Mouse (Mus musculus) common myeloid progenitor, adult 5-6 weeks (primary cell): Measurements from ENCODE around the gene Dera. TPM values are rescaled to one million over a fixed set of nuclear protein-coding genes. Genes with fewer than 3 reads are reported as not detected.

ENCODE experiments used
- ATAC-seq: replicated peaks from 2 replicates; pipeline ENCODE4 v1.8.0; 2016; ENCODE audit warnings: low read depth, mild to moderate bottlenecking, moderate TSS enrichment, inconsistent platforms; ENCODE audit not compliant: poor library complexity, severe bottlenecking
- total RNA-seq: library from RNA; stranded (forward); fragments of 200-1000, 187-1606 nt; gene quantifications from 2 replicates; pipeline ENCODE4 v1.2.3, GENCODE M21; 2017

The Dera gene
- total RNA-seq, 1 experiment from 2014 or later, result 91.7 TPM

DNA sequence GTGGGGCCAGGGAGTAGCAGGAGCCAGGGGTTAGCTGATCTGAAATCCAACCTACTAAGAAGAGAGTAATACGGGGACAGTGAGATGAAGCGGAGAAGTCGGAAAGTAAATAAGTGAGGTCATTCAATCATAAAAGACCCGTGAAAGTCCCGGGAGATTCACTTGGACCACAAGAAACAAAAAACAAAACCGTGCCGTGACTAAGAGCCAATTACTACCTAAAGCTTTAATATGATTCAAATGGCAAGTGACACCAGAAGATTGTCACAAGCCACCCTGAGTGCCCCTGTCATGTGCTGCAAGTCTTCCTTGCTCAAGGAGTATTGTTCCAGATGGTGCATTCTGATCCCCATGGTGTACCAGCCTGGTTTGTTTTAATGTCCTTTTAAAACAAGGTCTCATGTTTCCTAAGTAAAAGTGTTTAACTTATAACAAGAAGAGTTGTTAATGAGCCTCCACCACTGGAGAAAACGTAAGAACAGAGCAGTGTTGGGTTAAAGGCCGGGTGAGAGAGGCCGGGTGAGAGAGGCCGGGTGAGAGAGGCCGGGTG is 49.2 kb downstream of the Dera start:
- no peak for ATAC-seq

DNA sequence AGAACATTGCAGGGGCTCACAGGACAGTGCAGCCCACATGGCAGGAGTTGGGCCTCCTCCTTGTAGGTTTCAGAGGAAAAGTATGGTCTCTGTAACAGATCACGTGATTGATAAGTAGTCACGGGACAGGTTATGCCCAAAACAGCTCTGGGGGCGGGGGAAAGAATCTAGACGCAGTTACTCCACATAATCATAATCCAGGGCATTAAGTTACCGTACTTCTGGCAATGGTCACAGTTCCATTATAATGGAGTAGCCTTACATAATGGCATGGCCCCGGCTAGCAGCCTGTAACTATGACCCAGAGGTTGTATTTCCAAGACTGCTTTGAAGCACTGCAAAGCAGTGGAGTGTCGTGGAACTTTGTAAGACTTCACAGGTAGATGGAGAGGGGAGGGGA is 49.8 kb downstream of the Dera start:
- ATAC-seq, result no peak

DNA sequence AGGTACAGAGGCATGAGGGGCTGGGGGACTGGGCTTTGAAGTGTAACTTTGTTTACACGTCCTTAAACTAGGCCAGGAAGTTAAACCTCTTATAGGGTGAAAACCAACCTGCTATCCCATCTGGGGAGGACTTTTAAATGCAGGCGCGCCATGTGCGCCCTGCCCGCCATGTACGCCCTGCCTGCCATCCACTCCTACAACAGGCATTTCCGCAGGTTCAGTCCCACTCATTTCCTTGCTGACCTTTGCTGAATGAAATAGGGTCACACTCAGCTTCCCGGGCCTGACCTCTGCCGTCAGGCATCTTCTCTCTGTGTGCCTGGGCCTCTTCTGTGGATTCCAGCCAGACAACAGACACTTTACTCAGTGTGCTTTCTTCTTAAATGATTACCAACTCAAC is 50.3 kb downstream of the Dera start:
- no peak for ATAC-seq

DNA sequence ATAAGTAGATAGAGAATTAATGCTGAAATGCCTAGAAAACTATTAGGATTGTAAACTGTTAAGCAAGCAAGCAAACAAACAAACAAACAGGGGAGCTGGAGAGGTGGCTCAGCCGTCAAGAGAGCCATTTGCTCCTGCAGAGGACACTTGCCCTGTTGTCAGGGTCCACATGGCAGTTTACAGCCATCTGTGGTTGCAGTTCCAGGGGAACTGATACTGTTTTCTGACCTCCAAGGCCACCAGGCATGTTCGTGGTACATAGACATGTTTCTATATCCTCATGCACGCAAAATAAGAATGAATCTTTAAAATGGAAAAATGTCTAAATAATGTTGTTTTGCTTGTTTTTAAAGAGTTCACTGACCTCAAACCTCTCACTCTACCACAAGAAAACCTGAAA is 52.0 kb downstream of the Dera start:
- ATAC-seq, result peak; percentile 62; the same call in 1 of the 2 replicates

DNA sequence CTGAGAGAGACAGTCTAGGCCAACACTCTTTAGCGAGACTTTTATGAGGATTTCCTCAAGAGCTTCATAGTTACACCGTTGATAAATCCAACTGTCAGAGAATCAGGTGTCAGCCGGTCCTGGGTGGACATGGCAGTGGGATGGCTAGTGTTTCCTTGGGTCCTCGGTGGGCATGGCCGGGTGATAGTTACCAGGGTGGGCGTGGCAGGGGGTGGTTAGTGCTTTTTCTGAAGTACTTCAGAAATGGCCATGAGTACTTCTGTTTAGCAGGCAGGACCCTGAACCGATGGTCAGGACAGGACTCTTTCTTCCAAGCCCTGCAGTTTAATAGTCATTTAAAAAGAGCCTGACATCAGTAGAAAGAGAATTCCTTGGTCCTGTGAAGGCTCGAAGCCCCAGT is 52.5 kb downstream of the Dera start:
- ATAC-seq, result no peak

DNA sequence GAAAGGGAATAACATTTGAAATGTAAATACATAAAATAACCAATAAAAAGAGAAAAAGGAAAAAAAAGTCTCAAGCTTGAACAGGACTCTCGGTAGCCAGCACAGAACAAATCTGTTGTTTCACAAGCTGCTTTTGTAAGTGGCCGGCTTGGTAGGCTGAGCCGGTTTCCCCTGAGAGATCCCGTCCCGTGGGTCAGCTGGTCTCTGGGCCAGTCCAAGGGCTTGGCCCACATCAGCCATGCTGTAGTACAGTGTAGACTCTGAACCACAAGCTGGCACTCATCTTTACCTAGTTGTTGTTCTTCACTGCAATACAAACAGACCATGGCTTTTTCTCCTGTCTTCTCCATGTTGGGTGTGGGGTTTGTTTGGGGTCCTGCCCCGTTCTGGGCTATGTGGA is 53.0 kb downstream of the Dera start:
- no peak for ATAC-seq

- ATAC-seq, result no peak
Measured at GRCm38 (mm10) chr6:137808706-137809105, 54.4 kb downstream of the Dera start.

DNA sequence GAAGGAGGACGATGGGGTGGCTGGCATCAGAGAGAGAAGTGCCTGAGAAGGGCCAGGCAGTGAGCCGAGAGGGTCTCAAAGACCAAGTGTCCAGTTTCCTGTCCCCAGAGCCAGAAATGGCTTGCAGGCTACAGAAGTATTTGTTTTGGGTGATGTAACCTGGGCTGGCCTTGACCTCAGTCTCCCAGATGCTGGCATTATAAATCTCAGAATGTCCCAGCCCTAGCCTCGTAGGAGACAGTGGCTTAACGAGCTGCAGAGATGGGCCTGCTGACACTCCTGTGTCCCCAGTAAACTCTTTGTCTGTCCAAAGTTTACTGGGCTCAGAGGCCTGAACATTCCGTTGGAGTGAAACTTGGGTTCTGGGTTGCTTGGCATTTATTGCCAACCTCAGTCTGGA is 55.8 kb downstream of the Dera start:
- ATAC-seq, result no peak

DNA sequence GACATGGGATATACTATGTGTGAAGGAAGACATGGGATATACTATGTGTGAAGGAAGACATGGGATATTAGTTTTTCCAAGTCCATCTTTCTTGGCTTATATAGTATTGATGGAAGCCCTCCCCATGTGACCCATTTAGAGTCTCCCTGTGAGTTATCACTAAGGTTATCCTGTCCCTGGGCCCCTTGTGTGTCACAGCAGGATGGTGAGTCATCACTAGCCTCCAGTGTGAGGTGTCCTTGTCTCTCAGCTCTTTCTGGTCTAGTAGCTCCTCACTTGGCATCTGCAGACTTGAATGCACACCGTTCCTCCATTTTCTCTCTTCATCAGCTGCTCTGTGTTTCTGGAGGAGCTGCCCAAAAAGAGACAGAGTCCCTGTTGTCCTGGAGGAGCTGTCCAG is 59.7 kb downstream of the Dera start:
- no peak for ATAC-seq

GRCm38 (mm10) chr6:137816508-137816907 is 62.2 kb downstream of the Dera start:
- no peak for ATAC-seq

DNA sequence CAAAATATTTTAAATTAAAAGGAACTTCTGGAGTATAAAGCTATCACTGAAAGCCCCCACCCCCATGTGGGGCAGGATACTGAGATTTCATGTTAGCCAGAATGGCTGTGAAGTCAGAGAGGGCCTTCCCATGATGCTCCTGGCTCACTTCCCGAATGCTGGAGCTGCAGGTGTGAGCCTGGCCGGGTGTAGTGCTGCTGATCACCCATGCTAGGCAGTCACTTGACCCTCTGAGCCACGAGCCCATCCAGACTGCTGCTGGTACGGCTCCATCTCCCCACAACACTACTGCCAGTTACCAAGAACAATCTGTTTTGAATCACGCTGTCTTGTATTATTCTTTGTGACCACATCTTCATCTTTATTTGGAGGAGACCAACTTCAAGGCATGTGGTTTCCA is 68.2 kb downstream of the Dera start:
- no peak for ATAC-seq

GRCm38 (mm10) chr6:137824046-137825021 is 70.0 kb downstream of the Dera start:
- no peak for ATAC-seq

- ATAC-seq, result peak; percentile 64
Measured at GRCm38 (mm10) chr6:137825022-137825613, 70.8 kb downstream of the Dera start.

GRCm38 (mm10) chr6:137829056-137829776 is 74.9 kb downstream of the Dera start:
- ATAC-seq, result no peak

DNA sequence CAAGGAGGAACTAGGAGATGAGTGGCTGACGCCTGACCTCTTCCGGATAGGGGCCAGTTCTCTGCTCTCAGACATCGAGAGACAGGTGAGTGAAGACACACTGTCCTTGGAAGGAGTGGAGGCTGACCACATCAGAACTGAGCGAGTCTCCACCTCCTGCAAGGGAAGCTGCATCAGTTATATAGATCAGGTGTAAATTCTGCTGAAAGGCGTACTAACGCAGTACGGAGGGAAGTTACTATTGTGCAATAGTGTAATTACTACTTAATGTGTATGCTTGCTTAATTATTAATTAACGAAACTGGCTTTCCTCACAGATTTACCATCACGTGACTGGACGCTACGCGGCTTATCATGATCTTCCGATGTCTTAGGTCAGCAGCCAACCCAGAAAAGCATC is 82.5 kb downstream of the Dera start:
- no peak for ATAC-seq

DNA sequence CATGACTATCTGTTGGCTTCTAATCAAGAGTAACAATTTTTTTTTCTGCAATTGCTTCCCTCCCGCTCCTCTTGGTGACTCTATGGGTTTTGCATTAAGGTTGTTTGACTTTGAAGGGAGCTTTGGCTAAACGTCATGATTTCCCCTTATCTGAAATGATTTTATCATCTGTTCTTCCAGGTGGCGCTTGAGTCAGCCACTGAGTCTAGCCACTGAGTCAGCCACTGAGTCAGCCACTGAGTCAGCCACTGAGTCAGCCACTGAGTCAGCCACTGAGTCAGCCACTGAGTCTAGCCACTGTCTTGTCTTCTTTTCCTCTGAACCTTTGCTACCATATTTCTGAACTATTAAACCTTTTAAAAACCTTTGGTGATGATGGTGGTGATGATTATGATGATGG is 89.0 kb downstream of the Dera start:
- no peak for ATAC-seq

DNA sequence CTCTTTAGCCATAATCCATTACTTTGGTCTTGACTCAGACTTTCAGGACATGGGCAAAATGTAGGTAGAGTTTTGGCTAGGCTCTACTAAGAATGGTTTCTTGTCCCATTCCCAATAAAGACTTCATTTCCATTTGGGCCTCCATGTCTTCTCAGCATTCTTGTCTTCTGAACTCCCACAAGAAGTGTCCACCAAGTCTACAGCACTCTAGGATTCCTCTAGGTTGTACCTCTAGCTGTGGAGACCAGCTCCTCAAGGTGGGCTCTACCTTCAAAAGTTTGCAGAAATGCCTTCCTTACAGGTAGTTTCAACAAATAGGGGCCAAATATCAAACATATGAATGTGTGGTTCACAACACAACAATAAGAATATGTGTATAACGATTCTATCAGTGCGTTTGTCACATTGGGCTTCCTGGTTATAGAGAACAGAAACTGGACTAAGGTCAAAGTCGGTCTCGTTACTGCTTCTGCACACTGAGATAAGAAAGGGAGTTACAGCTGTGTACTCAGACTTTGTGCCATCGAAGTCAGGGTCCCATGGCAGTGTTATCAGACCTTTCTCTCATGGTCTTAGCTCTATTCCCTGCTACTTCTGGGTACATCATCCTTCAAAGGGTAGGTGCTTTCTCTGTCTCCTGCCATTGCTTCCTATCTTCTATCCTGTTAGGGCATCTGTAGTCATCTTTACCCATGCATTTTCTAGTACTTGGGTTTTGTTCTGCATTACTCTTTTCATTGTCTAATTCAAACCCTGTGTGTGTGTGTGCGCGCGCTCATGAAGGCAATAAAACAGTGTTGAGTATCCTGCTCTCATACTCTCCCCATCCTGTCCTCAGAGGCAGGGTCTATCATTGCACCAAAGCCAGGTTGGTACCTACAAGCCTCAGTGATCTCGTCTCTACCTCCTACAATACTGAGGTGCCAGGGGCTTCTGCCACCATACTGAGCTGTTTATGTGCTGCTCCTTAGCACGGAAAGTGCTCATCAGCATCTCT is 103.2 kb downstream of the Dera start:
- no peak for ATAC-seq

DNA sequence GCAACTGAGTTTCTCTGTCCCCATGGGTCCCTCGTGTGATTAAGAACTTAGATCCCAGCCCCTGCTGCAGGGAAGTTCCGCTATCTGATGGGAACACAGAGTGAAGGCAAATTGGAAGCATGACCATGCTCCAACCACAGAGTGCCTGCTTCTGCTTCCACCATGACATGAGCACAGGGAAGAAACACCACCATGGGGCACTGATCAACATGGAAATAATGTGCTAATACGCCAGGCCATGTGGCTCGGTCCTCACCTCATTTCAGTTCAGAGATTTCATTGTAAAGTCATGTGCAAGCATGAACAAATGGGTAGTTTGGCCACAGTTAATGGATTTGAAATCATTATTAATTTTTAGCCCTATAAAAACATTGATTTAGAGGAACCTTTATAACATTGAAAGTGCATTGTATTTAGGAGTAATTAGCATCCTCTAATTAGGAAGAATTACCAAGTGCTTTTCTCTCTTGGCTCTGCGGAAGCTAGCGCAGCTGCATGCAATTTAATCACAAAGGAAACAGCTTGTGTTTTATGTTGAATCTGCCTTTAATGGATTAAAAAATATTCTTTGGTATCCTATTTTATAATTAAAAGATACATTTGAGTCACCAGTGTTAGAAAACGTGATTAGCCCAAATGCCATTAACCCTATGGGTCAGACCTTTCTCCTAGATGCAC is 115.7 kb downstream of the Dera start:
- no peak for ATAC-seq

DNA sequence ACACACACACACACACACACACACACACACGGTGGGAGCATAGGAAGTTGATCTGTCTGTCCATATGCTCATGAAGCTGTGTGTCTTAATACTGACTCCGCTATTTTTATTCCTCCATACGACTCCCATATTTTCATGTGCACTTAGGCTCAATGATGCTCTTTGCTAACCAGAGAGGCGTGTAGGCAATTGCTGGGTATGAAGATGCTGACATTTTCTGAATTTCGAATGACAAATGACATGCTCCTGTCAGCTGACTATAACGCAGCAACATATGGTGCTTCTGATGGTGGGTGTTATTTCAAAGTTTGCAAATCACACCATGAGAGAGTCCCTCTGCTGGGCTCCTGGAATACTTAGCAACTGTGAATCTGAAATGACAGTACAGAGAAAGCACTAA is 116.3 kb downstream of the Dera start:
- no peak for ATAC-seq
